ENCODE assay signal across 24 mouse cellular contexts in genomic region chr2:27807684-27808083, GRCm38 (mm10).
DNase-seq lines count a peak whose midpoint lies in the region; ATAC-seq lines count a peak whose summit lies in the region.
"Had no signal": no experiment of that assay in that cellular context is flagged by ENCODE, and none has a peak within 500 bp of the region (broad histone marks: within the 10 kb centered on the region; RNA-seq: fewer than 3 reads in every experiment).

No protein-coding gene starts in this region.

- H3K9me3 ChIP-seq in embryonic facial prominence, embryonic 11.5 days (replicated peaks; ENCODE audit: control insufficient read depth, low read length): no peaks in the 10 kb centered on the region
- no peaks in the 10 kb centered on the region for H3K9me3 ChIP-seq in embryonic facial prominence, embryonic 10.5 days
- H3K9me3 ChIP-seq in kidney, embryonic 16.5 days (ENCODE audit: low read length): 0 out of 2 replicates have a peak, but pooled peaks cover 4% of the 10 kb centered on the region
- H3K9me3 ChIP-seq: embryonic facial prominence, embryonic 12.5 days; embryonic facial prominence, embryonic 15.5 days; hindbrain, embryonic 12.5 days; hindbrain, embryonic 15.5 days had no signal

- ATAC-seq in embryonic facial prominence, embryonic 11.5 days (replicated peaks; ENCODE audit: insufficient number of reproducible peaks, low FRiP score, low TSS enrichment, low read depth): no peak
- no peak for ATAC-seq in kidney, embryonic 16.5 days (ENCODE audit: low FRiP score, low TSS enrichment)
- ATAC-seq: CD4-positive, CD25-positive, alpha-beta regulatory T cell, adult 4 months; forebrain, embryonic 14.5 days; forebrain, postnatal 0 days had no signal

- no peak overlapping the region for H3K4me3 ChIP-seq in embryonic facial prominence, embryonic 11.5 days (ENCODE audit: low read depth, low read length)
- H3K4me3 ChIP-seq in embryonic facial prominence, embryonic 10.5 days: no peak overlapping the region
- no peak overlapping the region for H3K4me3 ChIP-seq in kidney, embryonic 16.5 days (ENCODE audit: low read length)
- H3K4me3 ChIP-seq: embryonic facial prominence, embryonic 12.5 days; embryonic facial prominence, embryonic 15.5 days; gastrocnemius, adult 2 months; hindbrain, embryonic 12.5 days; hindbrain, embryonic 15.5 days had no signal

- DNase-seq in embryonic facial prominence, embryonic 11.5 days (ENCODE audit: low spot score): peak; percentile 47
- no peak for DNase-seq in embryonic facial prominence, embryonic 10.5 days (ENCODE audit: low spot score)
- DNase-seq in kidney, adult 8-10 months: peak; percentile 6 to 35
- DNase-seq in 3T3-L1 (ENCODE audit: low read depth, low spot score): peak; percentile 31
- peak; percentile 40 for DNase-seq in embryo, embryonic 11 days
- DNase-seq in right cerebral cortex, postnatal 25 days: no peak
- DNase-seq: adrenal gland, adult 2 months; adrenal gland, postnatal 14 days; cerebellum, adult 11 months; cerebellum, adult 2 months; cerebellum, adult 9-11 months; cerebellum, postnatal 25 days; forebrain, postnatal 0 days; gastrocnemius, adult 2 months; gastrocnemius, postnatal 14 days; heart, adult 11 months had no signal

- 43% methylated on average over 3 of the region's 3 CpGs for WGBS in embryonic facial prominence, embryonic 11.5 days
- 55% methylated on average over 3 of the region's 3 CpGs for WGBS in embryonic facial prominence, embryonic 10.5 days
- WGBS in kidney, embryonic 16.5 days: 90% methylated on average over 3 of the region's 3 CpGs

- H3K4me2 ChIP-seq in embryonic facial prominence, embryonic 11.5 days (ENCODE audit: low read depth, low read length): no peak overlapping the region
- no peak overlapping the region for H3K4me2 ChIP-seq in kidney, embryonic 16.5 days (replicated peaks; ENCODE audit: low read depth, low read length)
- H3K4me2 ChIP-seq: embryonic facial prominence, embryonic 12.5 days; embryonic facial prominence, embryonic 15.5 days; heart, embryonic 11.5 days; hindbrain, embryonic 12.5 days; hindbrain, embryonic 15.5 days had no signal

- no peak overlapping the region for H3K9ac ChIP-seq in embryonic facial prominence, embryonic 11.5 days (replicated peaks; ENCODE audit: low read length)
- no peak overlapping the region for H3K9ac ChIP-seq in kidney, embryonic 16.5 days (replicated peaks; ENCODE audit: low read length)
- H3K9ac ChIP-seq: embryonic facial prominence, embryonic 12.5 days; embryonic facial prominence, embryonic 15.5 days; forebrain, postnatal 0 days; hindbrain, embryonic 12.5 days; hindbrain, embryonic 15.5 days had no signal

- H3K36me3 ChIP-seq in embryonic facial prominence, embryonic 11.5 days (replicated peaks; ENCODE audit: control insufficient read depth, insufficient read depth, low read depth, low read length): no peaks in the 10 kb centered on the region
- H3K36me3 ChIP-seq in embryonic facial prominence, embryonic 10.5 days (replicated peaks): no peaks in the 10 kb centered on the region
- H3K36me3 ChIP-seq in kidney, embryonic 16.5 days (ENCODE audit: insufficient read depth, low read length): no peaks in the 10 kb centered on the region
- H3K36me3 ChIP-seq: embryonic facial prominence, embryonic 12.5 days; embryonic facial prominence, embryonic 15.5 days; hindbrain, embryonic 12.5 days; hindbrain, embryonic 15.5 days had no signal

- H3K4me1 ChIP-seq in embryonic facial prominence, embryonic 11.5 days (ENCODE audit: control insufficient read depth, insufficient read depth, low read length): no peaks in the 10 kb centered on the region
- peaks cover 11% of the 10 kb centered on the region for H3K4me1 ChIP-seq in embryonic facial prominence, embryonic 10.5 days
- H3K4me1 ChIP-seq in kidney, embryonic 16.5 days (ENCODE audit: insufficient read depth, low read length): 0 out of 2 replicates have a peak, but pooled peaks cover 1% of the 10 kb centered on the region

- no peaks in the 10 kb centered on the region for H3K27me3 ChIP-seq in embryonic facial prominence, embryonic 11.5 days (ENCODE audit: control insufficient read depth, insufficient read depth, low read length)
- no peaks in the 10 kb centered on the region for H3K27me3 ChIP-seq in embryonic facial prominence, embryonic 10.5 days (replicated peaks; ENCODE audit: low read depth, poor library complexity, severe bottlenecking)
- no peaks in the 10 kb centered on the region for H3K27me3 ChIP-seq in kidney, embryonic 16.5 days (ENCODE audit: insufficient read depth, low read length)
- H3K27me3 ChIP-seq: embryonic facial prominence, embryonic 12.5 days; embryonic facial prominence, embryonic 15.5 days; hindbrain, embryonic 12.5 days; hindbrain, embryonic 15.5 days had no signal

- no peak overlapping the region for H3K27ac ChIP-seq in embryonic facial prominence, embryonic 11.5 days (replicated peaks; ENCODE audit: low read depth, low read length)
- no peak overlapping the region for H3K27ac ChIP-seq in embryonic facial prominence, embryonic 10.5 days (replicated peaks)
- no peak overlapping the region for H3K27ac ChIP-seq in kidney, embryonic 16.5 days (ENCODE audit: low read length)
- H3K27ac ChIP-seq: embryonic facial prominence, embryonic 12.5 days; embryonic facial prominence, embryonic 15.5 days; gastrocnemius, adult 2 months; hindbrain, embryonic 12.5 days; hindbrain, embryonic 15.5 days had no signal

Comparison
In these comparisons a context has a peak if more than half of its experiments do, and no peak if none do; other contexts are left out.
1. DNase-seq: peak in embryonic facial prominence, embryonic 11.5 days (single experiment), kidney, adult 8-10 months (2 of 2), 3T3-L1 (single experiment) and embryo, embryonic 11 days (single experiment); none in embryonic facial prominence, embryonic 10.5 days (single experiment) and right cerebral cortex, postnatal 25 days (single experiment).